Mouse (Mus musculus) liver, adult 2 months (tissue): ENCODE measurements at regions not wholly inside any gene's neighbourhood (a gene's known extent, or its start where the extent isn't known, plus 50 kb on each side); places are given as distances from the start of the nearest gene placed in this dataset.

Source experiments
- CTCF ChIP-seq: fragments of 200-500 bp; IDR thresholded peaks from 2 replicates; pipeline ENCODE4 v1.5.1; 2011; ENCODE audit warnings: low read depth, low read length, control low read depth
- POLR2A ChIP-seq: fragments of 200-500 bp; IDR thresholded peaks from 2 replicates; pipeline ENCODE4 v1.6.1; 2011; ENCODE audit warnings: low read length, control low read depth; ENCODE audit not compliant: insufficient read depth; ENCODE audit errors: extremely low read depth

DNA sequence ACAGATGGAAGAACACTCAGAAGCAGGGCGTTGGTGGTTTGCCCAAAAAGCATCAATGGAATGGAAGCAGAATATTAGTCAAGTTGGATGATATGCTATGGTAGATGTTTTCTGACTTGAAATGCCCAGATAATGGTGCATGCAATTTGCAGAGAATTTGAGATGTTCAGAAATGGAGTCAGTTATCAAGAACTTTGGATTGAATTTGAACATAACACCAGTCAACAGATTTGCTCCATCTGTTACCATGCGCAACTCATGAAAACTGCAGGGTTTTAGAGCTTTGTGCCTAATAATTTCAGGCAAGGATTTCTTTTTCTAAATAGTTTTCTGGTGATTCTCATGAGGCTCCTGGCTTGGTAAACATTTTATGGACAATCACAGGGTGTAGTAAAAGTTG lies 365.9 kb downstream of the Ipmk start:
- TF ChIP-seq CTCF (no peak), POLR2A (no peak)
